Mouse (Mus musculus): ENCODE data around the gene Olfr518. TPM values are rescaled to one million over a fixed set of nuclear protein-coding genes. Genes with fewer than 3 reads are reported as not detected.

Gene Olfr518
- polyA plus RNA-seq, 1 experiment from 2014 or later = not detected

Other genes starting within 250 kb of the Olfr518 start
- gene Olfr509, start 233.1 kb downstream of the Olfr518 start, polyA plus RNA-seq (2016; fragmentation: Nextera tagmentation; extraction: Ambion mirVana) = not detected in 2 replicates
- gene Olfr510, start 218.6 kb downstream of the Olfr518 start, polyA plus RNA-seq (2016; fragmentation: Nextera tagmentation; extraction: Ambion mirVana) = not detected in 2 replicates
- not detected in 2 replicates for gene Olfr512, start 171.7 kb downstream of the Olfr518 start, polyA plus RNA-seq (2016; fragmentation: Nextera tagmentation; extraction: Ambion mirVana)
- gene Olfr513, start 134.0 kb downstream of the Olfr518 start, polyA plus RNA-seq (2016; fragmentation: Nextera tagmentation; extraction: Ambion mirVana) = not detected in 2 replicates
- not detected in 2 replicates for gene Olfr514, start 59.0 kb downstream of the Olfr518 start, polyA plus RNA-seq (2016; fragmentation: Nextera tagmentation; extraction: Ambion mirVana)
- not detected in 2 replicates for gene Olfr516, start 34.5 kb downstream of the Olfr518 start, polyA plus RNA-seq (2016; fragmentation: Nextera tagmentation; extraction: Ambion mirVana)
- gene Olfr517, start 12.6 kb downstream of the Olfr518 start, polyA plus RNA-seq (2016; fragmentation: Nextera tagmentation; extraction: Ambion mirVana) = not detected in 2 replicates
- gene Olfr519, start 9.4 kb upstream of the Olfr518 start, polyA plus RNA-seq (2016; fragmentation: Nextera tagmentation; extraction: Ambion mirVana) = not detected in 2 replicates
- 0.04 TPM in 1 of 2 replicates, not detected in the other for gene Nlrp10, start 45.2 kb upstream of the Olfr518 start, polyA plus RNA-seq (2016; fragmentation: Nextera tagmentation; extraction: Ambion mirVana)
- 71.7 and 74.4 TPM in 2 replicates for gene Eif3f, start 49.4 kb upstream of the Olfr518 start, polyA plus RNA-seq (2016; fragmentation: Nextera tagmentation; extraction: Ambion mirVana)
- gene Tub, start 65.3 kb upstream of the Olfr518 start, polyA plus RNA-seq (2016; fragmentation: Nextera tagmentation; extraction: Ambion mirVana) = 5.2 and 5.3 TPM in 2 replicates
- 17.3 and 18.7 TPM in 2 replicates for gene Ric3, start 198.3 kb upstream of the Olfr518 start, polyA plus RNA-seq (2016; fragmentation: Nextera tagmentation; extraction: Ambion mirVana)